Mouse (Mus musculus) right cerebral cortex, postnatal 14 days (tissue): Measurements from ENCODE around the gene Slc39a11.
"Not testable (repeated sequence)": the region's sequence is repeated elsewhere in the genome, so short reads cannot be mapped to it uniquely, and the experiment has no call there.

Experiments
- DNase-seq: peaks from one replicate; pipeline ENCODE4 v3.0.0; 2022

Gene Slc39a11

DNA sequence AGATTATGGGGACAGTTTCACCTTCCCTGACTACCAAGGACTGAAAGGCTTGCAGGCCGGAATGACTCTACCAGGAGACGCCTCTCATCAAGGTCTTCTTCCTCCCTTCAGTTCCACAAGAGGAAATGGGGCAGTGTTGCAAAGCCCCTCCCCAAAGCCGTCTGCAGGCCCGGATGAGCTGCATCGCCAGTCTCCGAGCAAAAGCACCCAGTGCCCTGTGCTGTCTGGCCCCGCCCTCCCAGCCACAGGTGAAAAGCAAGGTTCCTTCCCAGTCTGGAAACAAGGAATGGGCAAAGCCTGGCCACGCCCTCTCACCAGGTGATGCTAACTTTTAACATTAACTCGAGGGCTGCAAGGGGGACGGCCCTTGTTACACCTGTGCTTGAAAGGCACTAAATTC lies 16.8 kb upstream of the Slc39a11 start:
- DNase-seq, result no peak

DNA sequence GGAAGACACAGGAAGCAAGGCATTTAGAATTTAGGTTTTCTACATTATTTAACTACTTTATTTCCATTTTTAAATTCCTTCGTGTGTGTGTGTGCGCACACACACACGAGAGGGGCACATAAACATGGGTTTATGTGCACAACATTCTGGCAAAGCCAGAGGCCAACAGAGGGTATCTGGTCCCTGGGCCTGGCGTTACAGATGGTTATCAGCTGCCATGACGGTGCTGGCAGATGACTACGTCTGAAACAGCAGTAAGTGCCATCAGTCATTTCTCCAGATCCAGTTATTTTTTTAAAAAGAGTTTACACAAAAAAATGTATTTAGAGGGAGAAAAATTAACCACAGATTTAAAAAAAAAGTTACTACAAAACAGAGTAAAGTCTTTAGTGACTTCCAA lies 16.3 kb upstream of the Slc39a11 start:
- no peak for DNase-seq

DNA sequence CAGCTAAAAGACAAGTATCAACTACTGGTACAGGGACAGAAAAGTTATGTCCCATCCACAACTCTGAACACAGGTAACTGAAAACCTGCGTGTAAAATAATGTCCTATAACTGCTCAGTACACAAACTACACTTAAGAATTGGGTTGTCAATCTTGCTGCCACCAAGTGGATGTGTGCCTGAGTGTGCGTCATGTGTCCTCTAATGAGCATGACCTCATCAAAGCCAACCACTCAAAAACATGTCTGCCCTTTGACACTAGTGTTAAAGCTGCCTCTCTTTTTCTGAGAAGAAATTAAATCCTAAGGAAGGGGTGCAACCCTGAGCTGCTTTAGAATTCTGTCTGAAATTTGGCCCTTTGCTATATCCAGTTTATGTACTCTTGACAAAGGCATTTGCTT lies 14.4 kb upstream of the Slc39a11 start:
- DNase-seq, result no peak

DNA sequence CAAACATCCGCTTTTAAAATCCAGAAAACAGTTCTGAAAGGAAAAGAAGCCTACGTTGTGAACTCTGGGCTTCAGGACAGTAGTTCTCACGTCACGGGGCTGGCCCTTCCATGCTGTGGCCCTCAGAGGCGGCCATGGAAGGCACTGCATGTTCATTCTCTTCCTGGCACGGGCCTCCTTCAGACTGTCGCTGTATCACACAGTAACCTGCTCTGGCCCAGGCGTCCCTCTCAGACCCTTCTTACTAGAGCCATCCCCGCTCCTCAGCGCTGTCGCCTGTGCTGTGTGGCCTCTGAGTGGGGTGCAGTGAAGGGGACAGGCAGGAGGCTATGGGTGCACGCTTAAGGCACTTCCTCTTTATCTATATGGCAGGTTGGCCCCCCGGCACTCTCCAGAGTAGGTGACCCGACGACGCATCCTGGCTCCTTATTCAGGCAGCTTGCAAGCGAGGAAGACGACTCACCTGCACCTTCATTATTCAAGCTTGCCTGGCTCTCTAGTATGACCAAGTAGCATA lies 12.0 kb upstream of the Slc39a11 start:
- DNase-seq, result no peak

DNA sequence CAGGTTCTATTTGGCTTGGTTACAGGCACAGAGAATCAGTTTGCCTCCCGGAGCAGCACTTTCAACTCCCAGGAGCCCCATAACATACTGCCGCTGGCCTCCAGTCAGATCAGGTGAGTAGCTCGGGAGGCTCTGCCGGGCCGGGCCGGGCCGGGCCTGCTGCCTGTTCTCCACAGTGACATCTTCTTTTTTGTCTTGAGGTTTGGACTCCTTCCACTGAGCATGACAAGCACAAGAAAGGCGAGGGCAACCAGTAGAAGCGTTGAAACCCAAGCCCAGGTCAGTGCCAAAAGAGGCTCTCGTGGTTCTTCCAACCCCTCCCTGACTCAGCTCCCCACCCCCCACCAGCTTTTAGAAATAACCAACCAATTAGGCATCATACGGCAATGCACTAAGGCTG lies 11.1 kb upstream of the Slc39a11 start:
- DNase-seq, result no peak

DNA sequence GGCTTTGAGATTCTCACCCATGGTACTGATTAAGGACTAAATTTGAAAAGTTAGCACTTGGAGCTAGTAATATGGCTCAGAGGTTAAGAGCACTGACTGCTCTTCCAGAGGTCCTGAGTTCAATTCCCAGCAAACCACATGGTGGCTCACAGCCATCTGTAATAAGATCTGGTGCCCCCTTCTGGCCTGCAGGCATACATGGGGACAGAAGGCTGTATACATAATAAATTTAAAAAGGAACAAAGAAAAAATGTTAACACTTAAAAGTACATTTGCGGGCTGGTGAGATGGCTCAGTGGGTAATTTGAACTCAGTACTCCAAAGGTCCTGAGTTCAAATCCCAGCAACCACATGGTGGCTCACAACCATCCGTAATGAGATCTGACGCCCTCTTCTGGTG lies 10.3 kb upstream of the Slc39a11 start:
- DNase-seq, result not testable (repeated sequence)

DNA sequence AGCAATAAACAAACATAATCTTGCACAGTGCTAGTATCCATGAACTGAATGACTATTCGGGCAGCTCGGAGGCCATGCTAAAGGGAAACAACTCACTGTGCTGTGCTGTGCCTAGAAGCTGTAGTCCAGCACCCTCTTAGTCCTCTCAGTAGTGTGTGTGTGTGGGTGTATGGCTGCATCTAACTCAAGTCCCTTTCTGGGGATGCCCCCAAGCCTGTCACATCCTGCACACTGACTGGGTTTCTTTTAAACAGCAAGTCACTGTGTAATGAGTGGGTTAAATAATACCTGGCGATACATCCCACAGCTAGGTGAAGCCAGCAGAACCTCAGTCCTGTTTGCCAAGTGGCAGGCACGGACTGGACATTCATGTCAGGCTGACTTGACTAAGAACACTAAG lies 8.9 kb upstream of the Slc39a11 start:
- DNase-seq, result no peak

DNA sequence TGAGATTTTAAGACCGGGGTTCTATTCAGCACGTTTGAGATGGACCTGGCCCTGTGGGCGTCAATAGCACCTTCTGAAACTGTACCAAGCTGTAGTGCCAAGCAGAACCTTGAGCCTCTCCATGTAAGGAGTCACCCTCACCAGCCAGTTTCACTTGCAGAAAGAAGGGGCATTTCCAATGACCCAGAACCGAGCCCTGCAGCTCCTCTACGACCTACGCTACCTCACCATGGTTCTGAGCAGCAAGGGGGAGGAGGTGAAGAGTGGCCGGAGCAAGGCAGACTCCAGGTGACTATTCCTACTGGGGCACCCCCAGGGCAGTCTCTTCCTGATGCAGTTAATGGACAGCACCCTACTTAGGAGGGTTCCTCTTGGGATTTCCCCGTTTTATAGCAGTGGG lies 8.4 kb upstream of the Slc39a11 start:
- no peak for DNase-seq

DNA sequence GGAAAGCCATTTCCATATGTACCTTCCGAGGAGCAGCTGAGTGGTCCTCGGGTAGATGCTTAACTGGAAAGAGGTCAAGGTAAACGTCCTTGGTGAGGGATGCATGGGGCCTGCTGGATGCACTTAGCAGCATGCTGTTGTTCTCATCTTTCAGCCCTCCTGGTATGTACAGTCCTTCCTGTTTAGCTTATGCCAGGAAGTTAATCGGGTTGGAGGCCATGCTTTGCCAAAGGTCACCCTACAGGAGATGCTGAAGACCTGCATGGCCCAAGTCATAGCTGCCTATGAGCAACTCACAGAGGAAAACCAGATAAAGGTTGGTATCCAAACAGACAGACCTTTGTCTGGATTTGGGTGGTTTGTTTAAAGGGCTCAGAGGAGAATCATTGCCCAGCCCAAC lies 7.3 kb upstream of the Slc39a11 start:
- DNase-seq, result no peak

DNA sequence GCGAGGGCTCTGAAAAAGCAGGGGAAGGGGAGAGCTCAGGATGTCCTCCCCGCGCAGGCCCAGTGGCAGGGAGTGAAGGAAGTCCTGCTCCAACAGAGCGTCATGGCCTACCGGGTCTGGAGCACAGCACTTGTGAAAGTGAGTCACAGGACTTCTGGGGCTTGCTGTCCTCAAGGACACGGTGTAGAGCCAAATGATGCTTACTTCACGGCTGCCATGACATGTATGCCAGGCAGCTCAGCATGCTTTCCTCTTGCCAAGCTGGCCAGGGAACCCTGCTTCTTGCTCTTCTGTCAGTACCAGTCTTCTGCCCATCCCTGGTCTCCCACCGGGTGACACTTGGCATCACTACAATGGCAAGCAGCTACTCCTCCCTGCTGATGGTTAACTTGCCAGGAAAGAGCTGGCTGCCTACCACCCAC lies 6.6 kb upstream of the Slc39a11 start:
- no peak for DNase-seq

DNA sequence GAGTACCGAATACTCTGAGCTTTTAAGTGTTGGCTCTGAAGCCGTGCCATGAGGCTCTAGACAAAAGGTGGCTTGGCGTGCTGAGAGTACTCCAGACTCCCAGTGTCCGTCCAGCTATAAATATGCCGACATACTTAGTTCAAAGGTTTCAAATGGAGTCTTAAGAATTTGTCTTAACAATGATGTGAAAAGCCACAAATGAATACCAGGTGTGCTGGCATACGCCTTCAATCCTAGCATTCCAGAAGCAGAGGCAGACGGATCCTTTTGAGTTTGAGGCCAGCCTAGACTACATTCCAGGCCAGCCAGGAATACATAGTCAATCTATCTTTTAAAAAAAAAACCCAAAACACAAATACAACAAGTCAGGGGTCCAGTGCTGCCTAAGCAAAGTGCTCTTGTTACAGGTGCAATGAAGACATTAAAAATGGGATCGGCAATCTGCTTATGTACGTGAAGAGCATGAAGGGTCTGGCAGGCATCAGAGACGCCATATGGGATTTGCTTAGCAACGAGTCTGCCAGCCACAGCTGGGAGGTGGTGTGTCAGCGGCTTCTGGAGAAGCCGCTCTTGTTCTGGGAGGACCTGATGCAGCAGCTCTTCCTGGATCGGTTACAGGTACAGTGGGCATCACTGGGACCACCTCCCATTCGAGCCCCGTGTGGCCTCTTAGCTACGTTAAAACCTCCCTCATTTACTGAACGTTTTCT lies 4.8 kb upstream of the Slc39a11 start:
- no peak for DNase-seq

DNA sequence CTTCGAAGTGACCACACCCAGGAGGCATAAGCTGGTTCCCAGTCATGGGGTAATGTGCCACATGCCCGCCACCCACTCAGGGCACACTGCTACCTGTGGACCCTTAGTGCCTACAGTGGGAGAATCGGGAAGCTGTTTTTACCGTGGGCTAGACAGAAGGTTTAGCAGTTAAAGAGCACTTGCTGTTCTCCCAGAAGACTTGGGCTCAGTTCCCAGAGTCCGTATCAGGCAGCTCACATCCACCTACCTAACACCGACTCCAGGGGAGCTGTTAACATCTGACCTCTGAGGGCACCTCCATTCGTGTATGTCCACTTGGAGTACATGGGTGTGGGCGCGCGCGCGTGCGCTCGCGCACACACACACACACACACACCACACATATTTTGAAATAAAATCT lies 4.2 kb upstream of the Slc39a11 start:
- no peak for DNase-seq

DNA sequence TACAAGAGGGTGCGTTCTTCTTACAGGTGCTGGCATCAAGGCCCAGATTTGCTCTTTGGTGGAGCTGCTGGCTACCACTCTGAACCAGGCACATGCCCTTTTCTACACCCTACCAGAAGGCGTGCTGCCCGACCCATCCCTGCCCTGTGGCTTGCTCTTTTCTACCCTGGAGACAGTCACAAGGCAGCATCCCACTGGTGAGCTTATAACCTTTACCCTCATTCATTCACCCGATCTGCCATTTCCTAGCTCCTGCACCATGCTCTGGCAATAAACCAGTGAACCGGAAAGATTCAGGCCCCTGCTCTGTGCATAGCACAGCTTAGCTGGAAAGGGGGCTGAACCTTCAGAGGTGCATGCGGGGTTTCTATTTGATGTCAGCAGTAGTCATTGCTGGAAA lies 2.6 kb upstream of the Slc39a11 start:
- no peak for DNase-seq

DNA sequence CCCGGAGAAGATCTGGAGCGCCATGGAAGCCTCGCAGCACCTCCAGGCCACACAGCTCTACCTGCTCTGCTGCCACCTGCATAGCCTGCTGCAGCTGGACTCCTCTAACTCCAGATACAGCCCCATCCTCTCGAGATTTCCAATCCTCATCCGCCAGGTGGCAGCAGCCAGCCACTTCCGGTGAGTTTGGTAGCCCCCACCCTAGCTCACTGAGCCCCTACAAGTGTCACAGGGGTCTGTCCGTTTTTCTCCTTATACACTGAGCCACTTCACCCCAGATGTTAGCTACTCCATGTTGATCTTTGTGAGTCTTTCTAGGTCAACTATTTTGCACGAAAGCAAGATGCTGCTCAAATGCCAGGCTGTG lies 2.0 kb upstream of the Slc39a11 start:
- peak; percentile 61 for DNase-seq

DNA sequence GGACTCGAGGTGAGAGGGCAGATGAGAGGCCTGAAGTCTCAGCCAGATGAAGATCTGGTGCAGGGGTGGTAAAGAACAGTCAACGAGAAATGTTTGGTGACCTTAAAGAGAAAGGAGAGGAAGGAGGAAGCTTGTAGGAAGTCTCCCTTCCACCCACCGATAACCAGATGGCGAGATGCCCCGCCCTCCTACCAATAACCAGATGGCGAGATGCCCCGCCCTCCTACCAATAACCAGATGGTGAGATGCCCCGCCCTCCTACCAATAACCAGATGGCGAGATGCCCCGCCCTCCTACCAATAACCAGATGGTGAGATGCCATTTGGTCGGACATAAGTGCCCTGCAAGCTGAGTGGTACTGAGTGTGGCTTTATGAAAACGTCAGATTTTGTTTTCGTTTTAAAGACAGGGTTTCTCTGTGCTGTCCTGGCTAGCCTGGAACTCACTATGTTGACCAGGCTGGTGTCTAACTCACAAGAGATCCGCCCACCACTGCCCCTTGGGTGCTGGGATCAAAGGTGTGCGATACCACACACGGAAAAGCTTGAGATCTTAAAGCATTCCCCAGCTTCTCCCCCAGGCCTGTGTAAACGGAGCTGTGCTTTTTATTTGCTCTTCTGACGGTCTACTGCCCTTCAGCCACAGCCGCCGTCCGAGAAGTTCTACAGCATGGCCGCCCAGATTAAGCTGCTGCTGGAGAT lies 1.5 kb upstream of the Slc39a11 start:
- DNase-seq, result no peak

DNA sequence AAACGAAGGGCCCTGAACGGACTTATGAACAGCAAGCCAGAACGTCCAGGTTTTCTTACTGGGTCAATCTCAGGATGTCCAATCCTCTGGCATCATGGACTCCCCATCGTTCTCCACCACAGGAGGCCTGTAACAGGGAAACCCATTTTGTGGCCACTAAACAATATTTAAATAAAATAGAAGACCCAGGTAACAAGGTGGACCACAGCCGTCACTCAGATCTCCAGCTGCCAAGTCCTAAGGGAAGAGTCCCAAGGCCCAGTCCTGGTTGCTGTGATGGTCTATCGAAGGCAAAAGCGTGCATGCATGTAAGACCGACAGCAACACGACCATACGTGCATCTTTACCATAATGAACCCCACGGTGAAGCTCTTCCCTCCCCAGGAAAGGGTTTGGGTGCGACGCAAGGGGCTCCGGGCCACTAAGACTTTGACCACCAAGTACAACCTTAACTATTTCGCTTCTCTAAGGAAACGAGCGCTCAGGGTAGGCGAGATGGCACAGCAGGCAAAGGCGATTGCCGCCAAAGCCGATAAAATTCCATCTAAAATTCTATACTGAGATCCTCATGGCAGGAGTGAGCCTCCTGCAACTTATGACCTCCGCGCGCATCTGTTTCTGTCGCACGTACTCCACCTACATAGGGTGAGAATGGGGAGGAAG lies 1.1 kb downstream of the Slc39a11 start, which contains the start of gene Cog1:
Gene Cog1, plus strand, starts transcription at position 480 of the 663 bp plus-strand sequence.
- DNase-seq, result no peak

DNA sequence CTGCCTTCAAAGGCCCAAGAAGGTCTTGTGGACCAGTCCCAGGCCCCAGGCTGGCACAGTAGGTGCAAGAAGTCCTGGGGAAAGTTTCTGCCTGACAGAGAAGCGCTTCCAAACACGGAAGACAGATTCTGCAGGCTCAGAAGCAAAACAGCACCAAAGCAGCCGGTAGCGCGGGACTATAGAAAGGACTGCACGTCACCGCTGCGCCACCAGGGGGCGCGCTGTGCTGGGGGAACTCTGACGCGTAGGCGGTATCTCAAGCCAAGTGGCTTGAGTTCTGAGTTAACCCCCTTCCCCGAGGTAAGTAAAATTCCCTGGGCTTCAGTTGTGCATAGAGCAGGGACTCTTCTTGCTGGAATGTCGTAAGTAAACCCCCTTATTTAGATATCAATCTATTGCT lies 1.7 kb downstream of the Slc39a11 start:
- peak; percentile 87 for DNase-seq

DNA sequence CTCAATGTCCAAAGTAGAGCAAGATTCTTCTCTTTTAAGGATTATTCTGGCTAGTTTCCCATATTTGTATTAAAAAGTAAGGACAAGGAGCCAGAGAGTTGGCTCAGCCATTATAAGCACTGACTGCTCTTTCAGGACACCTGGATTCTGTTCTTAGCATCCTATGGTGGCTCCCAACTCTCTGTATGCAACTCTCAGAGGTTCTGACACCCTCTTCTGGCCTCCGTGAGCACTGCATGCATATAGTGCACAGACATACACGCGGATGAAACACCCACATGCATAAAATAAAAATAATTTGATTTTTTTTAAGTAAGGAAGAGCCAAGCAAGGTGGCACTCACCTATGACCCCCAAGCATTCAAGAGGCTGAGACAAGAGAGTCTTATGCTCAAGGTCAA lies 4.7 kb downstream of the Slc39a11 start:
- no peak for DNase-seq

DNA sequence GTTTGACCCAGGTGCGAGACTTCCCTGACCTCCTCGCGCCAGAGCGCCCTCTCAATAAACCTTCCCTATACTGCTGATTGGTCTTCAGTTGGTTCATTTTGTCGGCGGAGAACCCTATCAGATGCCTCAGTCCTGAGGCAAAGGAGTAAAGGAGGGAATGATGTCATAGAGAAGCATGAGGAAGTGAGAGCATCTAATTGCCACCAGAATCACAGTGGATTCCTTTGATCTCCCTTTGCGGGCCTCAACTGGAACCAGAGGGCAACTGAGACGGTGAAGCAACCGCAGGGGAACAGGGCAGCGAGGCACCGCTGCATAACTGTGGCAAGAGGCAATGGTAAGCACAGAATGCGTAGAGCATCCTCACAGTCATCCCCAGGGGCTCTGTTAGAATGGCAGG lies 11.2 kb downstream of the Slc39a11 start:
- DNase-seq, result no peak

DNA sequence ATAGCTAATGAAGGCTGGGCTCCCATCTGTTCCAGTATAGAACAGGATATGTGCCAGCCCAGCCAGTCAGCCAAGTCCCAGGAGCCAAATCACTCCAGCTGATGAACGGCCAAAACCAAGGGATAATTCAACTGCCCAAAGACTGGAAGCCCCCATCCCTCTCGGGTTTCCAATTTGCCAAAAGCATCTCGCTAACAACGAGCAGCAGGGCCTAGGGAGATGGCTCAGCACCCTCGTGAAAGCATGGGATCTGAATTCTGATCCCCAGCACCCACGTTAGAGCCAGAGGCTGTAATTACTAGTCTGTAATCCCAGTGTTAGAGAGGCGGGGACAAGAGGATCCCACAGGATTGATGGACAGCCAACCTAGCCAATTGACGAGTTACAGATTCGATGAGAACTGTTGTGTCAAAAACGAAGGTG lies 15.2 kb downstream of the Slc39a11 start:
- no peak for DNase-seq

DNA sequence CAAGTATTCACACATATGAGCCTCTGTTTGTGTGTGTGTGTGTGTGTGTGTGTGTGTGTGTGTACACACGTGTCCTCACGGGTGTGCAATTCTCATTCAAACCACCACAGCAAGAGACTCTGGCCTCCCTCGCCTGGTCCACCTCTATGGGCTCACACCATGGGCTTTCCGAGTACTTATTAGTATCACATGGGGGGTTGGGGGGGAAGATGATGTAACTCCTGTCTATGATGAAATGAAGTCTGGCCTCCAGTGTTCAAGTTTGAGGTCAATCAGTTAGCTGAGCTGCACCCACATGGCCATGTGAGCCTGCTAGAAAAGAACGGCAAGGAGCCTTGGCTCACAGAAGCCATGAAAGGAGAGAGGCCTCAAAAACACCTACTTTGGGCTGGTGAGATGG lies 16.5 kb downstream of the Slc39a11 start:
- no peak for DNase-seq

DNA sequence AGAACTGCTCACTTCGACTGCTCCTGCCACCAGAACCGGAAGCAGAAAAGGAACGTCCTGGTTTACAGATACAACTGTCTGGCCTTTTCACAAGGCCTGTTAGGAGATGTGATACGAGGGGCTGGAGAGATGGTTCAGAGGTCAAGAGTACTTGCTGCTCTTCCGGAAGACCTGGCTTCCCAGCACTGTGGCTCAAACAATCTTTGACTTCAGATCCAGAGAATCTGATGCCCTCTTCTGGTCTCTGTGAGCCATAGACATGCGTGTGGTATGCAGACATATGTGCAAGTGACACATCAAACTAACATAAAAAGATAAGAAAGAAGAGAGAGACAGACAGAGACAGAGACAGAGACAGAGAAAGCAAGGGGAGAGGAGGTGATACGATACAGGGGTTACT lies 17.6 kb downstream of the Slc39a11 start:
- no peak for DNase-seq

DNA sequence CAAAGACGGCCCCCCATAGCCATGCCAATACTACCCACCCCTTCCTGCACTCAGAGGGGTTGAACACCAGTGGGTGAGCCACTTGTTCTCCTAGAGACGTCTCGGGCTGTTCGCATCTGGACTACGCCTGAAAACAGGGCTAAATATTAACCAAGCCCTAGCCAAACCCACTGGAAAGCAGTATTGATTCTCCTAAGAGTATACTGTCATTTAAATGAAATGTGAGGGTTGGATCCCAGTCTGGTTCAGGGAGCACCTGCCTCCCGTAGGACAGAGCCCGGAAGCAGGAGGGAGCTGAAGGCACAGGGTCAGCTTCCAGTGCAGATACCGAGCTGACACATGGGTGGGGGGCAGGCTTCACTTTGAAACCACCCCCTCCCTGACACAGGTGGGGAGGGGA lies 18.0 kb downstream of the Slc39a11 start:
- no peak for DNase-seq

DNA sequence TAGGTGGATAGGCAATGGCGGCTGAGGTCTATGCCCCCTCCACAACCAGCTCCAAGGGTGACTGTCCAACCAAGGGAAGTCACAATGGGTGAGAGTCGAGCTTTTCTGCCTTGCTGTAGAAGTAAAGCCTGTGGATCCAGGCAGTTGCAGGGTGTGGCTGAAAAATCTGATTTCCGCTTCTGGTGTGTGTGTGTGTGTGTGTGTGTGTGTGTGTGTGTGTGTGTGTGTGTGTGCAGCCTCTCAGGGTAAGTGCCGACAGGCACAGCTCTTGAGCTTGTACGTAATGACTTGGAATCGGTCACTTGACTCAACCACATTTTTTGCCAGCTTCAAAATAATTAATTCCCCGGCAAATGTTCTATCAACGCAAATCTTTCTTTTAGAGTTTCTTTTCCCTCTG lies 18.6 kb downstream of the Slc39a11 start:
- DNase-seq, result no peak
